Mouse (Mus musculus) heart, embryonic 14.5 days (tissue): ENCODE results near the gene Pstpip1. TPM values are rescaled to one million over a fixed set of nuclear protein-coding genes. Genes with fewer than 3 reads are reported as not detected.

ENCODE experiments used
- ATAC-seq: fragments of 200-750 bp; cut with Nextera tagmentation; 2 replicates; pipeline ENCODE4 v1.8.0; 2017; ENCODE audit warnings: low read depth, moderate TSS enrichment; ENCODE audit not compliant: insufficient number of reproducible peaks, insufficient read depth, low FRiP score
- H3K27ac ChIP-seq, 2 experiments: fragments of 200-500 bp in 1 of 2; fragments of 300-500 bp in 1 of 2; sonication (generic) in 1 of 2; replicated peaks in 1 of 2; 2 replicates each; pipeline ENCODE4 v1.5.1; 2012 to 2014; ENCODE audit warnings: low read depth in 2 of 2, low read length in 2 of 2, control low read depth in 1 of 2, mild to moderate bottlenecking in 1 of 2, mixed read lengths in 1 of 2; ENCODE audit not compliant: control insufficient read depth in 1 of 2, insufficient read depth in 1 of 2
- H3K27me3 ChIP-seq: fragments of 300-500 bp; sonication (generic); 2 replicates; pipeline ENCODE4 v1.6.1; 2014; ENCODE audit warnings: mild to moderate bottlenecking, low read length, control low read depth; ENCODE audit not compliant: control insufficient read depth, insufficient read depth
- H3K36me3 ChIP-seq: fragments of 300-500 bp; sonication (generic); 2 replicates; pipeline ENCODE4 v1.6.1; 2014; ENCODE audit warnings: mild to moderate bottlenecking, control low read depth, low read length, mixed read lengths; ENCODE audit not compliant: control insufficient read depth, insufficient read depth
- H3K4me1 ChIP-seq, 2 experiments: fragments of 200-500 bp in 1 of 2; fragments of 300-500 bp in 1 of 2; sonication (generic) in 1 of 2; 2 replicates each; pipeline ENCODE4 v1.6.1; 2012 to 2014; ENCODE audit warnings: low read length in 2 of 2, control low read depth in 1 of 2, mixed read lengths in 1 of 2; ENCODE audit not compliant: control insufficient read depth in 2 of 2, insufficient read depth in 2 of 2
- H3K4me2 ChIP-seq: fragments of 300-500 bp; sonication (generic); 2 replicates; pipeline ENCODE4 v1.6.1; 2014; ENCODE audit warnings: mild to moderate bottlenecking, low read length
- H3K4me3 ChIP-seq, 2 experiments: fragments of 200-500 bp in 1 of 2; fragments of 300-500 bp in 1 of 2; sonication (generic) in 1 of 2; 2 replicates each; pipeline ENCODE4 v1.5.1; 2012 to 2014; ENCODE audit warnings: low read length in 2 of 2, mild to moderate bottlenecking in 2 of 2, control low read depth in 1 of 2, low read depth in 1 of 2, moderate library complexity in 1 of 2; ENCODE audit not compliant: control insufficient read depth in 1 of 2, insufficient read depth in 1 of 2
- H3K9ac ChIP-seq: fragments of 300-500 bp; sonication (generic); 2 replicates; pipeline ENCODE4 v1.6.1; 2014; ENCODE audit warnings: mild to moderate bottlenecking, low read length
- H3K9me3 ChIP-seq: fragments of 300-500 bp; sonication (generic); 2 replicates; pipeline ENCODE4 v1.6.1; 2016; ENCODE audit warnings: low read length, control low read depth; ENCODE audit not compliant: control insufficient read depth
- WGBS: fragments of 180-500 bp; shearing (Covaris S2); extraction: QIAGEN DNeasy Blood & Tissue Kit; methylation state at CpG from one replicate; pipeline ENCODE4 v1.1.7; 2014; 5-methylcytosine and 5-hydroxymethylcytosine counted together
- polyA plus RNA-seq: library from polyadenylated mRNA; unstranded; fragments of >200 nt; fragmentation: Nextera tagmentation; extraction: Ambion mirVana; gene quantifications from 2 replicates; pipeline ENCODE4 v1.2.1, GENCODE M21; 2014

The Pstpip1 gene
- 0.55 and 0.82 TPM in 2 replicates for polyA plus RNA-seq

DNA sequence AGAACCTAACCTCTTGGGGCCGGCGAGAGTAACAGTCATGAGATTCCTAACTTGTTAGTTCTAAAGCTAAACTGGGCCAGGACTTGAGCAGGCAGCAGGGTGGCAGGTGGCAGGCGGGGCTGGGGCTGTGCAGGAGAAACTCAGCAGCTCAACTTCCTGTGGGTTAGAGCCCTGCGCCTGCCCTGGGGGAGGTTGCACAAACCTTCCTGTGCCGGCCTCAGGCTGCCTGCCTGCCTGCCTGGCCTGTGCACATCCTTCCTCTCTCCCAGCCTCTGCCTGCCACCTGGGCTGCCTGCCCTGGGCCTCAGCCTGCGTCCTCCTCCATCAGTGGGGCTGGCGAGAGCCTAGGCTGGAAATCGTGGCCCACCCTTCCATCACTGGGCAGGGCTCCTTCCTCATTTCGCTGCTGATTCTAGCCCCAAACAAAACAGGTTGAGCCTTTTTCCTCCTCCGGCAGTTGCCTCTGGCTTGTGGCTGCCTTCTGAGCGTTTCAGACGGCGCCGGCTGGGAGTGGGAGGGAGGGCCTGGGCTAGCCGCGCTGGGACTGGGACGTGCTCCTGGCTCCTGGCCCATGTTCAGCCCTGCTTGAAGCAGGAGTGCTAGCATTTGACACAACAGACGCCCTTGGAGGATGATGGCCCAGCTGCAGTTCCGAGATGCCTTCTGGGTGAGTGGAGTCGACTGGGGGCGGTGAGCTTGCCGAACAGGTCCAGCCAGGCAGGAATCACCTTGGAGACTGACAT is at the start of gene Pstpip1:
Pstpip1 (plus strand) TSS at position 185 of the 743 bp plus-strand sequence.
- peak within 1 kb of the TSS; percentile 61 for H3K9ac ChIP-seq
- peak within 1 kb of the TSS; percentile 55 for H3K4me2 ChIP-seq
- H3K27ac ChIP-seq = peak within 1 kb of the TSS; percentile 60 to 74
- peak; percentile 84 for ATAC-seq
- H3K4me3 ChIP-seq = peak within 1 kb of the TSS in 1 of 2 experiments; percentile 10; a peak in 3 of 4 replicates
- H3K9me3 ChIP-seq = no peaks in the 10 kb centered on the region
- WGBS = 19% methylated on average over 22 of the region's 22 CpGs
- H3K4me1 ChIP-seq = peaks cover 16 to 17% of the 10 kb centered on the region in 2 experiments
- H3K27me3 ChIP-seq = no peaks in the 10 kb centered on the region
- no peaks in the 10 kb centered on the region for H3K36me3 ChIP-seq

DNA sequence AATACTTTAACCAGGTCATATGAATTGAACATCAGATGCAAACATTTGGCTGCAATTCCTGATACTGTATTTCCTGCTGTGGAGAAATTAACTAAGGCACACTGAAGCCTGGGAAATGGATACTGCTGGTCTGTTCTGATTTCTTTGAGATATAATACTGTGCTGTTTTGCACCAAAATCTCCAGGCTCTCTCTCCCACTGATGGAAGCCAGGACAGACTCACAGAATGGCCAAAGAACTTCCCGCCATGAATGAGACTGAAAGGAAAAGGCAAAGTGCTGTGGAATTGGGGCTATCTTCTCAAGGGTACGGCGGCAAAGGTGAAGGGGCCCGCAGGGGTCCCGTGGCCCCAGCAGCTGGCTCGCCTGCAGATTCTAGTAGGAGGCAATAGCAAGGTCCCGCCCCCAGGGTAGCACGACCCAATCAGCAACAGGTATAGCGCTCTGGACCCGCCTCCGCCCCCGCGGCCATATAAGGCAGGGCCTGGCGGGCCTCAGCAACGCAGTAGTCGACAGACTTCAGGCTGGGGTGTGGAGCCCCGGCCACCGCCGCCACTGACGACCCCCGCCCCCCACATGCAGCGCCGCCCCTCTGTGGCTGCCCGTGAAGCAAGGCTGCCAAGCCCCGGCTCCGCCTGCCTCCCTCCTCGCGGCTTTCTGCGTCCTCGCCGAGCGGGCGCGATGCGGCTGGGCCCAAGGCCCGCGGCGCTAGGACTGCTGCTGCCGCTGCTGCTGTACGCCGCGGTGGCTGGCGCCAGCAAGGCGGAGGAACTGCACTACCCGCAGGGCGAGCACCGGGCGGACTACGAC is 48.2 kb upstream of the Pstpip1 start, which contains the start of gene Rcn2:
Rcn2 (plus strand) TSS at position 474 of the 809 bp plus-strand sequence.
- H3K4me2 ChIP-seq = peak within 1 kb of the TSS; percentile 88
- H3K27me3 ChIP-seq = no peaks in the 10 kb centered on the region
- peak within 1 kb of the TSS; percentile 91 for H3K9ac ChIP-seq
- ATAC-seq = peak; percentile 100
- peak within 1 kb of the TSS; percentile 73 to 82 for H3K4me3 ChIP-seq
- WGBS = under 1% methylated on average over 41 of the region's 49 CpGs
- peak within 1 kb of the TSS; percentile 94 for H3K27ac ChIP-seq
- peaks cover 24% of the 10 kb centered on the region for H3K36me3 ChIP-seq
- no peaks in the 10 kb centered on the region for H3K9me3 ChIP-seq
- H3K4me1 ChIP-seq = peaks cover 0 to 18% of the 10 kb centered on the region in 2 experiments; a peak in 2 of 4 replicates

DNA sequence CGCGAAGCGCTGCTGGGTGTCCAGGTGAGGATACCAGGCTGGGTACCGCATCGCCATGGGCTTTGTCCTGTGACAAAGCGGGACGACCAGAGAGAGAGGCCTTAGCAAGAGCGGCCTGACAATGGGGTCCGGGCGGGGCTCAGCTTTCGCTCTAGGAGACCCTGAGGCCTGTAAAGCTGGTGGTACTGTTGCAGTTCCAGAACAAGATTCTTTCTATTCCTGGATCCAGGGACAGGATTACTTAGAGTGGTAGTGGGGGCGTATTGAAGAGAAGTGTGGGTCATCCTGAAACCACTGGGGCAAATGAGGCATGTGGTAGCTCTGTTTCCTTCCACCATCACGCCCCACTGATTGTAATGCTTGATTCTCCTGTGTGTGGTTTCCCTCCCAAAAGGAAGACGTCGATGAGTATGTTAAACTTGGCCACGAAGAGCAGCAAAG is 47.6 kb upstream of the Pstpip1 start:
- peak overlapping the region; percentile 91 for H3K9ac ChIP-seq
- H3K9me3 ChIP-seq = no peaks in the 10 kb centered on the region
- peak overlapping the region; percentile 73 to 82 for H3K4me3 ChIP-seq
- H3K4me2 ChIP-seq = peak overlapping the region; percentile 88
- WGBS = under 1% methylated on average over 16 of the region's 16 CpGs
- H3K4me1 ChIP-seq = peaks cover 0 to 18% of the 10 kb centered on the region in 2 experiments; a peak in 2 of 4 replicates
- H3K27ac ChIP-seq = peak overlapping the region; percentile 94
- H3K27me3 ChIP-seq = no peaks in the 10 kb centered on the region
- ATAC-seq = 0 out of 2 replicates have a peak, but pooled peaks have one; percentile 2
- peaks cover 24% of the 10 kb centered on the region for H3K36me3 ChIP-seq

DNA sequence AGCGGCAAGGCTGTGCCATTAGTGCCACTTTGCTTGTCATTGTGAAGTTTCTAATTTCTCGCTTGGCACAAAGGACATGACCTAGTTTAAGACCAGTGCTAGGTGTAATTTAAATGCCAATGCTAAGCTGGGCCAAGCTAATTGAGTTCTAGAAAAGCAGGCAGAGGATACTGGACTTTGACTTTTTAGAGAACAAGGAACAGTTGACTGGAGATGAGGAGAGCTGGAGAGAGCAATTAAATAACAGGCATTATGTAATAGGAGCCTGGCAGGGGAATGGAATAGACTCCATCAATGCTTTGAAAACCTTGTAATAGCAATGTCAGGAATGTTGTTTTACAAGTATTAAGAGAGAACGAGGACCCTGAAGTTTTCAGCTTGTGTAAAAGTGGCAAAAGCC is 36.0 kb upstream of the Pstpip1 start:
- Histone ChIP-seq H3K27me3 (no peaks in the 10 kb centered on the region), H3K9ac (no peak overlapping the region), H3K4me2 (no peak overlapping the region), H3K36me3 (peaks cover 63% of the 10 kb centered on the region), H3K4me3 (no peak overlapping the region), H3K9me3 (no peaks in the 10 kb centered on the region), H3K4me1 (no peaks in the 10 kb centered on the region), H3K27ac (no peak overlapping the region)
- 80% methylated on average over 3 of the region's 3 CpGs for WGBS
- ATAC-seq = no peak

DNA sequence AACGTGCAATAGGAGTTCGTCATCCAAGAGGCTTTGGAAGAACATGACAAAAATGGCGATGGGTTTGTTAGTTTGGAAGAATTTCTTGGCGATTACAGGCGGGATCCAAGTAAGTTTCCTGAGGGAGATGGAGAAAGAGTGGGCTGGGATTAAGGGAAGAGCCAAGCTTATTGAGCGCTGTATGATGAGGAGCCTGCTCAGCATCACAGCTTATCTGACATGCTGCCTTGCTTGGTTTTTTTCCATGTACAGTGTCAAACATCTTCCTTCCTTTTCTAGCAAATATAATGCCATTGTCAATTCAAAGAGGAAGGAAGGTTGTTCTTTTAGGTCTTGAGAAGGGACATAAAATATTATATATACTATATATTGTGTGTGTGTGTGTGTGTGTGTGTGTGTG is 33.6 kb upstream of the Pstpip1 start:
- no peaks in the 10 kb centered on the region for H3K27me3 ChIP-seq
- H3K9me3 ChIP-seq = no peaks in the 10 kb centered on the region
- WGBS = 69% methylated on average over 6 of the region's 6 CpGs
- peaks cover 0 to 6% of the 10 kb centered on the region in 2 experiments; a peak in 1 of 4 replicates for H3K4me1 ChIP-seq
- H3K9ac ChIP-seq = no peak overlapping the region
- ATAC-seq = no peak
- H3K4me2 ChIP-seq = no peak overlapping the region
- no peak overlapping the region for H3K4me3 ChIP-seq
- peaks cover 78% of the 10 kb centered on the region for H3K36me3 ChIP-seq
- no peak overlapping the region for H3K27ac ChIP-seq

DNA sequence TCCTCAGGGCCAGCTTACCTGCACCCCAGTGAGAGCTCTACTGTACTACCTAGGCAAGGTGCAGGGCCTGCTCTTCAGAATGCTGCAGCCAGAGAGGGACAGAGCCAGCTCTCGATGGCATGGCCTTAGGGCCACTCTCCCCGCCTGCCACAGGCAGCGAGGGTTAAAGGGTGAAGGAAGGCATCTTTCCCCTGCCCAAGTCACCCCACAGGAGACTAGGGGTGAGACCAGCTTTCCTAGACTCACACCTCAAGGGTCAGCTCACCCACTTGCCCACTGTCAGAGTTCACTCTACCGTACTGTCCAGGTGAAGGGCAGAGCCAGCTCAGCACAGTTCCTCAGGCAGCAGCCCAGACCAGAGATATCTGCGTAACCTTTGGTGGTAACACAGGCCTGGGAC is 27.4 kb upstream of the Pstpip1 start:
- no peak for ATAC-seq
- no peak overlapping the region for H3K4me2 ChIP-seq
- H3K9me3 ChIP-seq = no peaks in the 10 kb centered on the region
- H3K4me3 ChIP-seq = no peak overlapping the region
- 89% methylated on average over 5 of the region's 5 CpGs for WGBS
- no peaks in the 10 kb centered on the region for H3K27me3 ChIP-seq
- no peak overlapping the region for H3K27ac ChIP-seq
- no peak overlapping the region for H3K9ac ChIP-seq
- H3K36me3 ChIP-seq = peaks cover 61% of the 10 kb centered on the region
- peaks cover 0 to 6% of the 10 kb centered on the region in 2 experiments; a peak in 1 of 4 replicates for H3K4me1 ChIP-seq

DNA sequence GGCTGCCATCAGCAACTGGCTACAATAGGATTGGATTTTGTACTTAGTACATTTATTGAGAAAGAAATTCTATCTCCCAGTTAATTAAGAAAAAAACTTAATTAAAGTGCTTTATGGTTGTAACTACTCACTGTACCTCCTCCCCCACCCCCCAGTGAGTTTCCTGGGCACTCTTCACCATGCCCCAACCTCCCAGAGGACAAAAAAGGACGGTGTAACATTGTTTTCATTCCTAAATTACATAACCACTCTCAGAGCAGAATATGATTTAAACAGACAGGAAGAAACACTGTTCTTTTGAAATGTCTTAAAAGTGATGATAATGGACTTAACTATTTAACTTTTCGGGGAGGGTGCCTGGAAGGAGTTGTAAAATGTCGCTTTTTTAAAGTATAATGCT is 24.8 kb upstream of the Pstpip1 start:
- Histone ChIP-seq H3K27ac (no peak overlapping the region), H3K36me3 (peaks cover 44% of the 10 kb centered on the region)
- WGBS = 60% methylated on average over 3 of the region's 3 CpGs

More for the DNA sequence above, 24.8 kb upstream of the Pstpip1 start:
- Histone ChIP-seq H3K4me2 (no peak overlapping the region), H3K9me3 (no peaks in the 10 kb centered on the region), H3K9ac (no peak overlapping the region), H3K4me3 (no peak overlapping the region), H3K27me3 (no peaks in the 10 kb centered on the region), H3K4me1 (no peaks in the 10 kb centered on the region)
- no peak for ATAC-seq
